Mouse (Mus musculus) left cerebral cortex, postnatal 36 days (tissue): ENCODE data around the gene Pla2r1. TPM values are rescaled to one million over a fixed set of nuclear protein-coding genes. Genes with fewer than 3 reads are reported as not detected.

ENCODE experiments used
- DNase-seq, 2 experiments: peaks; one replicate each; pipeline ENCODE4 v3.0.0; 2021 to 2022; ENCODE audit warnings: low spot score in 2 of 2, mixed read lengths in 1 of 2
- intact Hi-C: fragments of 180-260 bp; cut with DNase I; formaldehyde crosslinking; loops from one replicate; pipeline ENCODE4 v1.15.1; 2025
- total RNA-seq, 2 experiments: library from RNA; stranded (reverse); gene quantifications; 2 replicates each; pipeline ENCODE4 v1.2.3; 2021

Pla2r1 gene
- under 1 TPM; 0.45 to 0.62 TPM for total RNA-seq

- no peak for DNase-seq
- intact Hi-C loops = no loop called here
Measured at GRCm38 (mm10) chr2:60552902-60553682, at the start of gene Pla2r1. Pla2r1 (minus strand) TSS chr2:60553308.

- intact Hi-C loops = no loop called here
Measured at GRCm38 (mm10) chr2:60601326-60601725, 48.2 kb upstream of the Pla2r1 start.

DNA sequence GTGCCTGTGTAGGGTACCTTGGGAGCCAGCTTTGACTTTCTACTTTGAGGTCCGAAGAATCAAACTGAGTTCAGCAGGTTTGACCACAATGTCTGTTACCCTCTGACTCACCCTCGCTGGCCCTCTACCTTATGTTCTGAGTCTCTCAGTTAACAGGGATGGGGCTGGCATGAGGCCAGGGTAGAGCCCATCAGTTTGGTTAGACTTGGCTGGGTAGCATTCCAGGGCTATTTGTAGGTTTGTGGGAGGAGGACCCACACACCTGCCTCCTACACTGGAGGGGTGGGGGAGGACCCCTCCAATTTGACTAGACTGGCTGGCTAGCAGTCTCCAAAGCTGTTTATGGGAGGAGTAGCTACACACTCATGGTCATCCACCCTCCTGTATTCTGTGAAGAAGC lies 47.8 kb upstream of the Pla2r1 start:
- no peak for DNase-seq
- intact Hi-C loops = no loop called here

More at GRCm38 (mm10) chr2:60601326-60601725, 48.2 kb upstream of the Pla2r1 start:
- no peak for DNase-seq

- no peak for DNase-seq
- intact Hi-C loops = no loop called here
Measured at GRCm38 (mm10) chr2:60583416-60583815, 30.3 kb upstream of the Pla2r1 start.

DNA sequence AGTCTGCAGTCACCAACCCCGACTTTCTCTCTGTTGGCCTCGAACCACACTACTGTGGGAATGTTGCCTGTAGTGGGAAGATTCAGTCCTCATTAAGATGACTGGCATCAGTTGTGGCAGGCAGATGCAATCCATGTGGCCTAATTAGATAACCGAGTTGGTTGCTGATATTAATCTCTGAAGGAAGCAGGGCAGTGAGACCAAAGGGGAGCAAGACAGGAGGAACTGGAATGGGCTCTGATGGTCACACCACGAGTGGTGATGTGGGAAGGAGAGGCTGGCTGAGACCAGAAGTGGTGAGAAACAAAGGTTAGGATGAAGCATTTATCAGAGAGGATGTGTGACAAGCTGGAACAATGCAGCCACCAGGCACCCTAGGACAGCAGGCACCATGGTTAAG lies 1.5 kb upstream of the Pla2r1 start:
- no peak for DNase-seq
- intact Hi-C loops = no loop called here

DNA sequence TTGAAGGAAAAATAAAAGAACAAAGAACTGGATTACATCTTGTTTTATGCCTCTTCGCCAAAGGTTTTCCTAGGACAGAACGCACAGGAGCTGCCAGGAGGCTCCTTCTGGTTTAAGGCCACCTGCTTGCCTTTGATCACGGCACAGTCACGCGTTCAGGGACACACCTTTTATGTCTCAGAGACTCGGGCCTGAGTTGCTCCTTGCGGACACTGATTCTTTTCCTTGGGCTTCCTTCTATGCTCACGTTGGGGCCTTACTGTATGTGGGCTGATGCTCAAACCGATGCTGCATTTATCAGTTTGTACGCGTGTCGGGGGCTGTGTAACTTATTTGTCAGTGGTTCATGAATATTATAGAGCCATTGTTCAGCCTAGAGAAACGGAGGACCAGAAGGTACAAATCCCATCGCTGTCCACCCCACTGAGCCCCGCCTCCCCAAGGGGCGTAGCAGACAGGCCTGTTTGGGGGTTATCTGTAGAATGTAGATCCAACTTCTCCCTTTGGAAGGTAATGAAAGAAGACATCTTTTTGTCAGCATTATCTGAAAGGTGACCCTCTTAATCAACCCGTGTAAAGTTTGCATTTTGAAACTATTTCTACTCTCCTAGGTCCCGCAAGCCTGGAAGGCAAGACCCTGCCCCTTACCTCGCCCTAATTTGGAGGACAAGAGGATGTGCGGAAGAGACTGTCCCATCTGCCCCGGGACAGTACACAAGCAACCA lies 769 bp downstream of the Pla2r1 start:
- intact Hi-C loops = no loop called here
- no peak for DNase-seq

GRCm38 (mm10) chr2:60551673-60552072 lies 1.4 kb downstream of the Pla2r1 start:
- intact Hi-C loops = no loop called here
- DNase-seq = no peak

DNA sequence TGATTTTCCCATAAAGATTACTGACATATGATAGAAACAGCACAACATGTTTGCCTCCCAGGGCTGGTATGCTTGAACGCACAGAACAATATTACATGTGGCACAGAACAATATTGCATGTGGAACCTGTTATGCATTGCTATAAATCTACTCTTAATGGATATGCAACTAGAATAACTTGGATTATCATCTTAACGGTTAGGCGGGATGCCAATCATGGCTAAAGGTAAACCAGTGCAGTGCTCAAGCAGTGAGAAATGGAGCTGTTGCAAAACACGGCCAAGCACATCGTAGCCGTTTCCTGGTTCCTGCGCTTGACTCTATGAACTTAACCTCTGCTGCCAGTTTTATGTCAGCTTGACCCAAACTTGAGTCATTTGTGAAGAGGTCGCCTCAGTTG lies 2.6 kb downstream of the Pla2r1 start:
- no peak for DNase-seq
- intact Hi-C loops = no loop called here

- intact Hi-C loops = no loop called here
- DNase-seq = no peak
Measured at GRCm38 (mm10) chr2:60549851-60550250, 3.3 kb downstream of the Pla2r1 start.

GRCm38 (mm10) chr2:60546082-60546481 lies 7.0 kb downstream of the Pla2r1 start:
- intact Hi-C loops = no loop called here
- no peak for DNase-seq

GRCm38 (mm10) chr2:60544006-60544405 lies 9.1 kb downstream of the Pla2r1 start:
- intact Hi-C loops = no loop called here
- DNase-seq = no peak

GRCm38 (mm10) chr2:60541745-60542144 lies 11.4 kb downstream of the Pla2r1 start:
- no peak for DNase-seq
- intact Hi-C loops = no loop called here

- intact Hi-C loops = no loop called here
- DNase-seq = no peak
Measured at GRCm38 (mm10) chr2:60540346-60540745, 12.8 kb downstream of the Pla2r1 start.

DNA sequence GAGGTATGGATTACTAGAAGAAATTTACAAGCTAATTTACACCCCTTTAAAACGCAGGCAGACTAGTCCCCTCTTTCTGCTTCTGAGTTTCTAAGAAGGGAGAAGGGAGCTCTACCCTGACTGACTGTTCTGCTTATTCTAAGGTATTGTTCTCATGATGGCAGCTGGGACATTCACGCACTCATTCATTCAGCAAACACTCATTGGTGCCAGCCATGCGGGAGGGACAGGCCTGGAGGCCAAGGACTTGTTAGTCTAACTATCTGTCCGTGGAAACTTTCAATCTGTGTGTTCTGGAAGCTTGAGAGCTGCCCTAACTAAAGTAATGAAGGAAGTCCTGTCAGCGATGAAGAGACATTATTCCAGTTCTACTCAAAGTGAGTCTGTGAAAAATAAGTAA lies 14.4 kb downstream of the Pla2r1 start:
- intact Hi-C loops = no loop called here
- DNase-seq = no peak

DNA sequence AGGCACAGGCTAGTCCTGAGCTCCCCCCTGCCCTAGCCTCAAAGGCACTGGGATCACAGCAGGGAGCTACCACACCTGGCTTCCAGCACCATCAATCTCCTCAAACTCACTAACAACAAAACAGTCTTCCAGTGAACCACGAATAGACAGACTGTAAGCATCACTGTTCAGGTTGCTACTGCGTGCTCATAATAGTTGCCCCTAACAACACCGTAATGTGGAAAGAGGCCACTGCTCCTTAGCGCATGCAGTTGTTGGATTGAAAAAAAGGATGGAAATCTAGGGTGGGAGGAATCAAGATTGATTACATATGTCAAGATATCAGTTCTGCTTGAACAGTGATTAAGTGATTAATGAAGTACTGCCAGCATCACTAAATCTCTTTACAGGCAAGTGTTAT lies 14.8 kb downstream of the Pla2r1 start:
- intact Hi-C loops = no loop called here
- no peak for DNase-seq

- no peak for DNase-seq
Measured at GRCm38 (mm10) chr2:60534755-60535154, 18.4 kb downstream of the Pla2r1 start.

GRCm38 (mm10) chr2:60533026-60533425 lies 20.1 kb downstream of the Pla2r1 start:
- intact Hi-C loops = no loop called here

More at GRCm38 (mm10) chr2:60534755-60535154, 18.4 kb downstream of the Pla2r1 start:
- intact Hi-C loops = no loop called here

GRCm38 (mm10) chr2:60532495-60532894 lies 20.6 kb downstream of the Pla2r1 start:
- intact Hi-C loops = no loop called here
- no peak for DNase-seq

More at GRCm38 (mm10) chr2:60533026-60533425, 20.1 kb downstream of the Pla2r1 start:
- DNase-seq = no peak

DNA sequence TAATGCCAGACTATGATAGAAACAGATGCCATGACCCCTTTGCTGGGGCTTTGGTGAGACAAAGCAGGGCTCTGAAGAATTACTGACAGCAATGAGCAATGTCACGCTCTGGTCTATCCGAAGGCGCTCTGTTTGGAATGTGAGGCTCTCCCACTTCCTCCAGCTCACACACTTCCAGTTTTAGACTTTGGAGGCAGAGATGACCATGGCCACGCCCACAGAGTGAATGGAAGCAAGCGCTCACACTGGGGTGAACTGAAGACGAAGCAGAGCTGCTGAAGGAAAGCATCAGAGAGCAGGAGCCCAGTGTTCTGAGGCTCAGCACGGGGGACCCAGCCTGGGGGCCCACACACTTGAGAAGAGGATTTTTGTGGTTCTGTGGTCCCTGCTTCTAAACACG lies 37.3 kb downstream of the Pla2r1 start:
- no peak for DNase-seq
- intact Hi-C loops = no loop called here

- DNase-seq = no peak
- intact Hi-C loops = no loop called here
Measured at GRCm38 (mm10) chr2:60514863-60515262, 38.2 kb downstream of the Pla2r1 start.

DNA sequence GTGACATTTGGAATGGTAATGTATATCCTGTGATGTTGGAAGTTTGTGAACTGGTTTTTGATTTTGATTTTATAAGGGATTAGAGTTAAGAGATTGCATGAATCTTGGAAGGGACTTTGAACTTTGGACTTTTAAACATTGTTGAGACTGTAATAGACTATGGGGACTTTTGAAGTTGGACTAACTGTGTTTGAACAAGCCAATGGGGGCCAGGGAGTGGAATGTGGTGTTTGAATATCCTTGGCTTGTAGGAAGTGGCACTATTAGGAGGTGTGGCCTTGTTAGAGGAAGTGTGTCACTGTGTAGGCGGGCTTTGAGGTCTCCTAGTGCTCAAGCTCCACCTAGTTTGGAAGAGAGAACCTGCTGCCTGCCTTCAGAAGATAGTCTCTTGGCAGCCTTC lies 42.4 kb downstream of the Pla2r1 start:
- intact Hi-C loops = no loop called here
- DNase-seq = no peak
